Mouse (Mus musculus): ENCODE data around the gene Fbxo7.

GRCm38 (mm10) chr10:86000447-86000846 lies 21.3 kb upstream of the Fbxo7 start:
- no peak for TF ChIP-seq CTCF (IDR thresholded peaks at IDR 0.05)
- no peak for TF ChIP-seq EP300 (IDR thresholded peaks at IDR 0.05)

Data from lung, postnatal 0 days (tissue).